Mouse (Mus musculus): ENCODE results near the gene N4bp2.
"Not testable (repeated sequence)": the region's sequence is repeated elsewhere in the genome, so short reads cannot be mapped to it uniquely, and the experiment has no call there.

Gene N4bp2

GRCm38 (mm10) chr5:65763088-65763915 lies at the start of gene N4bp2:
N4bp2 (plus strand) TSS chr5:65763521.
- DNase-seq (ENCODE audit: low spot score) = peak; percentile 89

GRCm38 (mm10) chr5:65715084-65715483 lies 48.2 kb upstream of the N4bp2 start:
- no peak for DNase-seq (ENCODE audit: low spot score)

- no peak for DNase-seq (ENCODE audit: low spot score)
These were observed 46.0 kb upstream of the N4bp2 start for GRCm38 (mm10) chr5:65717063-65717902.

GRCm38 (mm10) chr5:65717903-65718211 lies 45.5 kb upstream of the N4bp2 start:
- DNase-seq (ENCODE audit: low spot score) = not testable (repeated sequence)

- DNase-seq (ENCODE audit: low spot score) = no peak
These were observed 45.0 kb upstream of the N4bp2 start for GRCm38 (mm10) chr5:65718368-65718767.

GRCm38 (mm10) chr5:65724311-65725054 lies 38.8 kb upstream of the N4bp2 start:
- peak; percentile 65 for DNase-seq (ENCODE audit: low spot score)

GRCm38 (mm10) chr5:65731173-65732007 lies 31.9 kb upstream of the N4bp2 start:
- no peak for DNase-seq (ENCODE audit: low spot score)

GRCm38 (mm10) chr5:65735601-65736000 lies 27.7 kb upstream of the N4bp2 start:
- DNase-seq (ENCODE audit: low spot score) = no peak

GRCm38 (mm10) chr5:65739366-65739765 lies 24.0 kb upstream of the N4bp2 start:
- no peak for DNase-seq (ENCODE audit: low spot score)

- DNase-seq (ENCODE audit: low spot score) = no peak
These were observed 16.4 kb upstream of the N4bp2 start for GRCm38 (mm10) chr5:65746908-65747307.

GRCm38 (mm10) chr5:65748386-65748785 lies 14.9 kb upstream of the N4bp2 start:
- DNase-seq (ENCODE audit: low spot score) = no peak

- DNase-seq (ENCODE audit: low spot score) = no peak
These were observed 14.4 kb upstream of the N4bp2 start for GRCm38 (mm10) chr5:65748880-65749279.

GRCm38 (mm10) chr5:65752021-65752420 lies 11.3 kb upstream of the N4bp2 start:
- no peak for DNase-seq (ENCODE audit: low spot score)

GRCm38 (mm10) chr5:65755859-65756258 lies 7.5 kb upstream of the N4bp2 start:
- peak; percentile 54 for DNase-seq (ENCODE audit: low spot score)

GRCm38 (mm10) chr5:65757110-65757509 lies 6.2 kb upstream of the N4bp2 start:
- DNase-seq (ENCODE audit: low spot score) = no peak

GRCm38 (mm10) chr5:65760041-65760440 lies 3.3 kb upstream of the N4bp2 start:
- DNase-seq (ENCODE audit: low spot score) = no peak

- no peak for DNase-seq (ENCODE audit: low spot score)
These were observed 2.7 kb upstream of the N4bp2 start for GRCm38 (mm10) chr5:65760599-65760998.

- no peak for DNase-seq (ENCODE audit: low spot score)
These were observed 2.3 kb upstream of the N4bp2 start for GRCm38 (mm10) chr5:65761020-65761419.

GRCm38 (mm10) chr5:65761921-65762320 lies 1.4 kb upstream of the N4bp2 start:
- no peak for DNase-seq (ENCODE audit: low spot score)

- no peak for DNase-seq (ENCODE audit: low spot score)
These were observed 635 bp upstream of the N4bp2 start for GRCm38 (mm10) chr5:65762686-65763085.

GRCm38 (mm10) chr5:65763916-65764785 lies 830 bp downstream of the N4bp2 start:
- DNase-seq (ENCODE audit: low spot score) = peak; percentile 94

All from testis, postnatal 10 days (tissue).